Mouse (Mus musculus) forebrain, embryonic 11.5 days (tissue): Measurements from ENCODE around the gene Amer2. TPM values are rescaled to one million over a fixed set of nuclear protein-coding genes. Genes with fewer than 3 reads are reported as not detected.

Source experiments
- ATAC-seq: fragments of 200-750 bp; cut with Nextera tagmentation; replicated peaks from 2 replicates; pipeline ENCODE4 v1.8.0; 2017; ENCODE audit warnings: moderate TSS enrichment; ENCODE audit not compliant: low FRiP score
- DNase-seq: peaks from one replicate; pipeline ENCODE4 v3.0.0-alpha.2; 2017; ENCODE audit warnings: low spot score
- H3K27ac ChIP-seq: fragments of 300-500 bp; sonication (generic); 2 replicates; pipeline ENCODE4 v1.5.1; 2014; ENCODE audit warnings: low read depth, low read length
- H3K27me3 ChIP-seq: fragments of 300-500 bp; sonication (generic); 2 replicates; pipeline ENCODE4 v1.6.1; 2014; ENCODE audit warnings: mild to moderate bottlenecking, low read length, mixed read lengths; ENCODE audit not compliant: control insufficient read depth, insufficient read depth
- H3K36me3 ChIP-seq: fragments of 300-500 bp; sonication (generic); 2 replicates; pipeline ENCODE4 v1.6.1; 2014; ENCODE audit warnings: mild to moderate bottlenecking, low read length, moderate library complexity, mixed read lengths; ENCODE audit not compliant: control insufficient read depth, insufficient read depth
- H3K4me1 ChIP-seq: fragments of 300-500 bp; sonication (generic); replicated peaks from 2 replicates; pipeline ENCODE4 v1.6.1; 2014; ENCODE audit warnings: low read length, mixed read lengths; ENCODE audit not compliant: control insufficient read depth, insufficient read depth
- H3K4me2 ChIP-seq: fragments of 300-500 bp; sonication (generic); 2 replicates; pipeline ENCODE4 v1.6.1; 2014; ENCODE audit warnings: low read depth, mild to moderate bottlenecking, low read length, moderate library complexity, mixed read lengths; ENCODE audit not compliant: severe bottlenecking
- H3K4me3 ChIP-seq: fragments of 300-500 bp; sonication (generic); 2 replicates; pipeline ENCODE4 v1.5.1; 2014; ENCODE audit warnings: low read depth, low read length
- H3K9ac ChIP-seq: fragments of 300-500 bp; sonication (generic); 2 replicates; pipeline ENCODE4 v1.6.1; 2014; ENCODE audit warnings: low read length
- H3K9me3 ChIP-seq: fragments of 300-500 bp; sonication (generic); 2 replicates; pipeline ENCODE4 v1.6.1; 2016; ENCODE audit warnings: low read length, mixed read lengths; ENCODE audit not compliant: control insufficient read depth
- WGBS: fragments of 180-500 bp; shearing (Covaris S2); extraction: QIAGEN DNeasy Blood & Tissue Kit; methylation state at CpG from one replicate; pipeline ENCODE4 v1.1.7; 2014; 5-methylcytosine and 5-hydroxymethylcytosine counted together
- polyA plus RNA-seq: library from polyadenylated mRNA; unstranded; fragments of >200 nt; fragmentation: Nextera tagmentation; extraction: Ambion mirVana; gene quantifications from 2 replicates; pipeline ENCODE4 v1.2.1, GENCODE M21; 2014

The Amer2 gene
- polyA plus RNA-seq, 1 experiment from 2014 or later = 20.5 TPM

GRCm38 (mm10) chr14:60405829-60406228 is 32.8 kb downstream of the Amer2 start:
- 92% methylated on average over 2 of the region's 2 CpGs for WGBS
- no peak overlapping the region for H3K27ac ChIP-seq
- DNase-seq (no peak), ATAC-seq (no peak)
- H3K36me3 ChIP-seq = no peaks in the 10 kb centered on the region
- no peak overlapping the region for H3K4me3 ChIP-seq
- H3K27me3 ChIP-seq = no peaks in the 10 kb centered on the region
- H3K4me1 ChIP-seq = peaks cover 13% of the 10 kb centered on the region
- no peak overlapping the region for H3K4me2 ChIP-seq
- H3K9me3 ChIP-seq = no peaks in the 10 kb centered on the region
- no peak overlapping the region for H3K9ac ChIP-seq

- ATAC-seq = no peak
- 93% methylated on average over 5 of the region's 5 CpGs for WGBS
Observed at GRCm38 (mm10) chr14:60406543-60406942, 33.5 kb downstream of the Amer2 start.

GRCm38 (mm10) chr14:60407319-60407718 is 34.3 kb downstream of the Amer2 start:
- peaks cover 13% of the 10 kb centered on the region for H3K4me1 ChIP-seq
- no peaks in the 10 kb centered on the region for H3K27me3 ChIP-seq
- WGBS = 91% methylated on average over 9 of the region's 9 CpGs
- DNase-seq (no peak), ATAC-seq (no peak)
- no peaks in the 10 kb centered on the region for H3K9me3 ChIP-seq
- no peak overlapping the region for H3K27ac ChIP-seq
- no peak overlapping the region for H3K9ac ChIP-seq
- H3K36me3 ChIP-seq = no peaks in the 10 kb centered on the region
- H3K4me2 ChIP-seq = no peak overlapping the region
- H3K4me3 ChIP-seq = no peak overlapping the region

More at GRCm38 (mm10) chr14:60406543-60406942, 33.5 kb downstream of the Amer2 start:
- no peak overlapping the region for H3K27ac ChIP-seq
- H3K27me3 ChIP-seq = no peaks in the 10 kb centered on the region
- no peak for DNase-seq
- H3K36me3 ChIP-seq = no peaks in the 10 kb centered on the region
- H3K9ac ChIP-seq = no peak overlapping the region
- no peak overlapping the region for H3K4me3 ChIP-seq
- H3K4me2 ChIP-seq = no peak overlapping the region
- peaks cover 13% of the 10 kb centered on the region for H3K4me1 ChIP-seq
- H3K9me3 ChIP-seq = no peaks in the 10 kb centered on the region

GRCm38 (mm10) chr14:60409702-60410491 is 36.8 kb downstream of the Amer2 start:
- Histone ChIP-seq H3K27ac (peak overlapping the region; percentile 76), H3K4me2 (peak overlapping the region; percentile 16; the same call in 1 of the 2 replicates), H3K9ac (no peak overlapping the region), H3K4me3 (no peak overlapping the region), H3K4me1 (peaks cover 13% of the 10 kb centered on the region), H3K36me3 (no peaks in the 10 kb centered on the region), H3K27me3 (no peaks in the 10 kb centered on the region), H3K9me3 (no peaks in the 10 kb centered on the region)
- ATAC-seq (peak; percentile 89), DNase-seq (peak; percentile 74)
- 30% methylated on average over 12 of the region's 12 CpGs for WGBS

- ATAC-seq (no peak), DNase-seq (no peak)
- H3K9me3 ChIP-seq = no peaks in the 10 kb centered on the region
- no peaks in the 10 kb centered on the region for H3K36me3 ChIP-seq
- no peak overlapping the region for H3K4me3 ChIP-seq
- WGBS = 81% methylated on average over 6 of the region's 6 CpGs
- no peaks in the 10 kb centered on the region for H3K27me3 ChIP-seq
- H3K4me1 ChIP-seq = peaks cover 13% of the 10 kb centered on the region
- no peak overlapping the region for H3K4me2 ChIP-seq
- no peak overlapping the region for H3K9ac ChIP-seq
- no peak overlapping the region; the same call in 1 of the 2 replicates for H3K27ac ChIP-seq
Observed at GRCm38 (mm10) chr14:60411229-60411628, 38.2 kb downstream of the Amer2 start.

GRCm38 (mm10) chr14:60414691-60415090 is 41.6 kb downstream of the Amer2 start:
- Histone ChIP-seq H3K9me3 (no peaks in the 10 kb centered on the region), H3K4me2 (no peak overlapping the region), H3K27me3 (no peaks in the 10 kb centered on the region), H3K36me3 (no peaks in the 10 kb centered on the region), H3K4me1 (peaks cover 6% of the 10 kb centered on the region; the same call in 1 of the 2 replicates), H3K9ac (no peak overlapping the region), H3K4me3 (no peak overlapping the region), H3K27ac (no peak overlapping the region)
- DNase-seq = no peak
- no peak for ATAC-seq
- 87% methylated on average over 8 of the region's 8 CpGs for WGBS

- Histone ChIP-seq H3K4me2 (no peak overlapping the region), H3K36me3 (no peaks in the 10 kb centered on the region), H3K27ac (no peak overlapping the region), H3K9ac (no peak overlapping the region), H3K27me3 (no peaks in the 10 kb centered on the region), H3K4me1 (no peaks in the 10 kb centered on the region), H3K9me3 (no peaks in the 10 kb centered on the region), H3K4me3 (no peak overlapping the region)
- ATAC-seq = no peak
- no peak for DNase-seq
- 84% methylated on average over 5 of the region's 5 CpGs for WGBS
Observed at GRCm38 (mm10) chr14:60417924-60418323, 44.9 kb downstream of the Amer2 start.

- Histone ChIP-seq H3K9ac (no peak overlapping the region), H3K4me3 (no peak overlapping the region), H3K9me3 (no peaks in the 10 kb centered on the region), H3K4me2 (no peak overlapping the region), H3K36me3 (no peaks in the 10 kb centered on the region), H3K4me1 (no peaks in the 10 kb centered on the region), H3K27ac (no peak overlapping the region), H3K27me3 (no peaks in the 10 kb centered on the region)
- 98% methylated on average over 2 of the region's 2 CpGs for WGBS
- DNase-seq = no peak
- ATAC-seq = no peak
Observed at GRCm38 (mm10) chr14:60422920-60423319, 49.9 kb downstream of the Amer2 start.

GRCm38 (mm10) chr14:60424174-60424573 is 51.1 kb downstream of the Amer2 start:
- no peaks in the 10 kb centered on the region for H3K27me3 ChIP-seq
- H3K9ac ChIP-seq = no peak overlapping the region
- H3K27ac ChIP-seq = no peak overlapping the region
- no peak overlapping the region for H3K4me2 ChIP-seq
- H3K4me3 ChIP-seq = no peak overlapping the region
- WGBS = 87% methylated on average over 3 of the region's 3 CpGs
- H3K4me1 ChIP-seq = 0 out of 2 replicates have a peak, but pooled peaks cover 3% of the 10 kb centered on the region
- no peaks in the 10 kb centered on the region for H3K36me3 ChIP-seq
- no peaks in the 10 kb centered on the region for H3K9me3 ChIP-seq
- ATAC-seq (no peak), DNase-seq (no peak)
